Mouse (Mus musculus): ENCODE data around the gene Mip. TPM values are rescaled to one million over a fixed set of nuclear protein-coding genes. Genes with fewer than 3 reads are reported as not detected.
"Not testable (repeated sequence)": the region's sequence is repeated elsewhere in the genome, so short reads cannot be mapped to it uniquely, and the experiment has no call there.

The Mip gene
- total RNA-seq, 4 experiments from 2014 or later = not detected

GRCm38 (mm10) chr10:128210954-128211353 is 14.7 kb upstream of the Mip start:
- no peak for DNase-seq (ENCODE audit: low spot score in 2 of 2)

DNA sequence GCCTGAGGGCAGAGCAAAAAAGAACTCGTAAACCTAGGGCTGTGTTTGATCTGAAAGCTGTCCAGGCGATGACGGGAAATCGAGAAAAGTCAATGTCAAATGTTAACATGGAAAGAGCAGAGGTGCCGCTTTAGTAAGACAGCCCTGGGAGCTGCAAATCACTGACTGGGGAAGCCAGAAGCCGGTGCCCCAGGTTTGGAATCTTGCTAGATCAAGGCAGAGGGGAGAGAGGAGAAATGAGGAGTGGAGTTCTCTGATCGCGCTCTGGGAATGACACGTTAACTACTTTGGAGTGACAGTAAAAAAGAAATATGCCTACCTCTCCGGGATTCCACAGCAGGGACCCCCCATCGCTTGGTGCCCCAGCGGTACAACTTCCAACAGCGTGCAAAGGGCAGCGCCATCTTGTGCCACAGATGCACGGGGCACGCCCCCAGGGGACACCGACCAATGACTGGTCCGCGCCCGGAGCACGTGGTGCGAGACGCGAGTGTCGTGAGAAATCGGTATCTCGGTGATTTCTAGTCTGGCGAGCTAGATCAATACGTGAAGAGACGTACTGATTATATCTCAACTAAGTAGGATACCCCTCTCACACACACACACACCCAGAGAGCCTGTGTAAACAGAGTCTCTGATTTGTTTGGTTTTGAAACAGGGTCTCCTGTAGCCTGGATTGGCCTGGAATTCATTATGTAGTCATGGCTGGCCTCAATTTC is 14.1 kb upstream of the Mip start, which contains the start of gene Spryd4:
Gene Spryd4, minus strand, starts transcription at position 418 of the 719 bp plus-strand sequence.
- peak; percentile 82 to 89 for DNase-seq (ENCODE audit: low spot score in 2 of 2)

DNA sequence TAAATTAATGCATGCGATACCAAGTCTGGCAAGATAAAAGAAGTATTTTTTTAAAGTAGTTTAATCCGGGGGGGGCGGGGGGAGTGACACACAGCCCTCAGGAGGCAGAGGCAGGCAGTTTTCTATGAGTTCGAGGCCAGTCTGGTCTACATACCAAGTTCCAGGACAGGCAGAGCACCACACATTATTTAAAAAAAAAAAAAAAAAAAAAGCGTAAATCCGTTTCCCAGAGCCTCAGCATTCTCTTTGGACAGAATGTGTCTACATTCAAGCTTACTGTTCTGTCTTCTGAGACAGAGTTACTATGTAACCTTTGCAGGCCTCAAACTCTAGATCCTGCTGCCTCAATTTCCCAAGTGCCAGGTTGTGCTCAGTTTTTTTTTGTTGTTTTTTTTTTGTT is 13.5 kb upstream of the Mip start:
- DNase-seq (ENCODE audit: low spot score in 2 of 2) = no peak

GRCm38 (mm10) chr10:128212871-128213323 is 12.7 kb upstream of the Mip start:
- DNase-seq (ENCODE audit: low spot score in 2 of 2) = peak; percentile 34 to 44

DNA sequence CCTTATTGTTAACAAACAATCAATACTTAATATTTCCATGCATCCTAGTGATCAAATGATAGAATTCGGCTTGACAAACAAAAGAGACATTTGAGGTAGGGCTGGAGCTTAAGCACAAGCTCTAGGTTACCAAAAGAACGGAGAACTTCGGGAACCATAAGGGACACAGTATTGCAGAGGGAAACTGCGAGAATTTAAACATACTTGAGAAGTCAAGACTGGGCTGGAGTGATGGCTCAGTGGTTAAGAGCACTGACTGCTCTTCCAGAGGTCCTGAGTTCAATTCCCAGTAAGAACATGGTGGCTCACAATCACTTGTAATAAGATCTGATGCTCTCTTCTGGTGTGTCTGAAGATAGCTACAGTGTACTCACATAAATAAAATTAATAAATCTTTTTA is 11.5 kb upstream of the Mip start:
- DNase-seq (ENCODE audit: low spot score in 2 of 2) = not testable (repeated sequence)

GRCm38 (mm10) chr10:128214981-128215380 is 10.7 kb upstream of the Mip start:
- no peak for DNase-seq (ENCODE audit: low spot score in 2 of 2)

- no peak for DNase-seq (ENCODE audit: low spot score in 2 of 2)
These were observed 7.1 kb upstream of the Mip start for GRCm38 (mm10) chr10:128218387-128219117.

- DNase-seq (ENCODE audit: low spot score in 2 of 2) = no peak
These were observed 3.9 kb upstream of the Mip start for GRCm38 (mm10) chr10:128221533-128222286.

DNA sequence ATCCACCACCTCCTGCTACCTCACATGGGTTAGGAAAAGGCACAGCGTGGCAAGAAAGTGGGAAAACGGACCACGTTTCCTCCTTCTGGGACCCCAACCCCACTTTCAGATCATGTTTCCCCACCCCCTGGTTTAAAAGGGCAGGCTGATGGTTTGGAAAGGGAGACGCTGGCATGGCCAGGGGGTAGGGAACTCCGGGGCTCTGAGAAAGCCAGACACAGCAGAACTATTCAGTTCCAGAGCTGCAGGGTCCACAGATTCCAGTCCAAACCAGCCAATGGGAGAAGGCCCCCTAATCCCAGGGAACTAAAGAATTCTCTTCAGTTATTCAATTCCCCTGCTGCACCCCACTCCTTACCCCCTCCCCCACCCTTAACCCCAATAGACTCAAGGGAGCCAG is 574 bp upstream of the Mip start:
- no peak for DNase-seq (ENCODE audit: low spot score in 2 of 2)

- no peak for DNase-seq (ENCODE audit: low spot score in 2 of 2)
These were observed 2.0 kb downstream of the Mip start for GRCm38 (mm10) chr10:128227592-128227991.

DNA sequence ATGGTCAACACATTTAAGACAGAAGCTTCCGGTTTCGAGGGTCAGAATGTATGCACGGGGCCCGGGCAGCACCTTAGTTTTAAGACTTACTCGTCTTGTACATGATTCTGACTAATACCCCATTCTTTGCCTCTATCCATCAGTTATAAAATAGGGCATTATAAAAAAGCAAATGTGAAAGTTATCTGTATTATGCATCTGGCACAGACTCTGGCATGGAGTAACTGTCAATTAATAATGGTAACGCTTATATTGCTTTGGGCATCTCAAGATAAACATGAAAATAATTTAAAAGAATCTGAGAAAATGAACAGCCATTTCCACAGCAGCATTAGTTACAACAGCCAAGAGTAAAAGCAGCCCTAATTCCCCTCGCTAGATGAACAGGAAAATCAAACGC is 2.4 kb downstream of the Mip start:
- no peak for DNase-seq (ENCODE audit: low spot score in 2 of 2)

- DNase-seq (ENCODE audit: low spot score in 2 of 2) = no peak
These were observed 4.9 kb downstream of the Mip start for GRCm38 (mm10) chr10:128230582-128230981.

- no peak for DNase-seq (ENCODE audit: low spot score in 2 of 2)
These were observed 5.5 kb downstream of the Mip start for GRCm38 (mm10) chr10:128231146-128231545.

- peak; percentile 59 to 82 for DNase-seq (ENCODE audit: low spot score in 2 of 2)
These were observed 6.2 kb downstream of the Mip start, which contains the start of gene Timeless for GRCm38 (mm10) chr10:128231697-128232419. Timeless (plus strand) TSS chr10:128232065.

- DNase-seq (ENCODE audit: low spot score in 2 of 2) = peak; percentile 21 to 39
These were observed 6.9 kb downstream of the Mip start for GRCm38 (mm10) chr10:128232420-128232985.

- no peak for DNase-seq (ENCODE audit: low spot score in 2 of 2)
These were observed 10.7 kb downstream of the Mip start for GRCm38 (mm10) chr10:128236321-128236720.

GRCm38 (mm10) chr10:128237807-128238480 is 12.3 kb downstream of the Mip start:
- peak in 1 of 2 experiments; percentile 35 for DNase-seq (ENCODE audit: low spot score in 2 of 2)

DNA sequence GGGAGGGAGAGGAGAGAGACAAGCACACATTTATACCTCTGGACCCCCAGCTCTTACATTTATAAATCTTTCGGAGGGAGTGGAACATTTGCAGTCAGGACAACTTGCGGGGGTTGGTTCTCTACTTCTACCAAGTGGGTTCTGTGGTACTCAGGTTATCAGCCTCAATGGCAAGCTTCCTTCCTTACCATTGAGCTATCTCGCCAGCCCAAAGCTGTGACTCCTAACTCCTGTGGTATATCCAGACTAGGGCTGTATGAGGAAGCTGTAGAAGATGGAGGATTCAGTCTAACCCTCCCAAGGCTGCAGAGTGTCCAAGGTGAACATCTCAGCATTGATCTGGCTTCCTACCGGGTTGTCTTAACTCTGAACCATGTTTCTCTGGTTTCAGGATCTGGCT is 13.5 kb downstream of the Mip start:
- no peak for DNase-seq (ENCODE audit: low spot score in 2 of 2)

- no peak for DNase-seq (ENCODE audit: low spot score in 2 of 2)
These were observed 14.5 kb downstream of the Mip start for GRCm38 (mm10) chr10:128240131-128240530.

DNA sequence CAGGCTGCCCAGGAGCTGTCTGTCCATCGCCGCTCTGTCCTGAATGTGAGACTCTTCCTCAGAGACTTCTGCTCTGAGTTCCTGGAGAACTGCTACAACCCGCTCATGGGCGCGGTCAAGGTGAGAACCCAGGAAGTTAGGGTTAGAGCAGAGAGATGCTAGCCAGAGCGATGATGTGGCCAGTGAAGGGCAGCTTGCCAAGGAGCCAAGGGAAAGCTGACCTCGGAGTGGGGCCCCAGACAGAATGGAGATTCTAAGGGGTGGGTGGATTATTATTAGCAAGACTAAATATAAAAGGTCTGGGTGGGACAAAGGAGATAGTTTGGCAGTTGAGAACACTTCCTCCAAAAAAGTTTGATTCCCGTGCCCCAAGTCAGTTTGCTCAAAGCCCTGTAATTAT is 17.6 kb downstream of the Mip start:
- DNase-seq (ENCODE audit: low spot score in 2 of 2) = no peak
